Mouse (Mus musculus) CH12.LX (cell line): ENCODE data around the gene Mamstr. TPM values are rescaled to one million over a fixed set of nuclear protein-coding genes. Genes with fewer than 3 reads are reported as not detected.

ENCODE experiments used
- DNase-seq: peaks from one replicate; pipeline ENCODE4 v3.0.0-alpha.2; 2013; ENCODE audit errors: extremely low read depth
- H3K27ac ChIP-seq: 2 replicates; pipeline ENCODE4 v1.5.1; 2012; ENCODE audit warnings: low read depth, mild to moderate bottlenecking, control low read depth, moderate library complexity; ENCODE audit not compliant: insufficient read depth
- H3K27me3 ChIP-seq: replicated peaks from 2 replicates; pipeline ENCODE3; 2012; ENCODE audit warnings: inconsistent platforms
- H3K36me3 ChIP-seq, 2 experiments: replicated peaks in 1 of 2; 2 replicates each; pipeline versions ENCODE3 to v1.6.1; 2012; ENCODE audit warnings: inconsistent platforms in 1 of 2, low read length in 1 of 2, mild to moderate bottlenecking in 1 of 2, mixed read lengths in 1 of 2, moderate library complexity in 1 of 2; ENCODE audit not compliant: control insufficient read depth in 1 of 2, insufficient read depth in 1 of 2
- H3K4me1 ChIP-seq, 2 experiments: 2 replicates each; pipeline ENCODE4 v1.6.1; 2012; ENCODE audit warnings: inconsistent platforms in 1 of 2, moderate library complexity in 1 of 2; ENCODE audit not compliant: insufficient read depth in 2 of 2, control insufficient read depth in 1 of 2
- H3K4me2 ChIP-seq: 2 replicates; pipeline ENCODE4 v1.6.1; 2012; ENCODE audit warnings: low read depth, mild to moderate bottlenecking, control low read depth; ENCODE audit not compliant: poor library complexity, insufficient read depth, severe bottlenecking
- H3K4me3 ChIP-seq, 3 experiments: fragments of 150-350 bp in 1 of 3; sonication (generic) in 1 of 3; replicated peaks in 1 of 3; 2 replicates each; pipeline versions ENCODE3 to v1.5.1; 2011 to 2012; ENCODE audit warnings: low read depth in 2 of 3, low read length in 2 of 3, mild to moderate bottlenecking in 2 of 3, moderate library complexity in 2 of 3, control low read depth in 1 of 3, improper control_type of control experiment in 1 of 3, inconsistent platforms in 1 of 3, mixed read lengths in 1 of 3; ENCODE audit not compliant: poor library complexity in 1 of 3
- H3K79me2 ChIP-seq: replicated peaks from 2 replicates; pipeline ENCODE4 v1.6.1; 2012; ENCODE audit warnings: mild to moderate bottlenecking, moderate library complexity; ENCODE audit not compliant: control insufficient read depth, poor library complexity, insufficient read depth, severe bottlenecking; ENCODE audit errors: extremely low read depth
- H3K9ac ChIP-seq: 2 replicates; pipeline ENCODE4 v1.6.1; 2012; ENCODE audit warnings: low read depth, mild to moderate bottlenecking, control low read depth, moderate library complexity; ENCODE audit not compliant: insufficient read depth
- H3K9me3 ChIP-seq: replicated peaks from 2 replicates; pipeline ENCODE3; 2012; ENCODE audit warnings: low read length, inconsistent platforms, mixed read lengths
- BHLHE40 ChIP-seq: IDR thresholded peaks from 2 replicates; pipeline ENCODE4 v1.6.1; 2011; ENCODE audit warnings: mild to moderate bottlenecking, low read depth, low read length, improper control_type of control experiment
- ELF1 ChIP-seq: IDR thresholded peaks from 2 replicates; pipeline ENCODE4 v1.6.1; 2014; ENCODE audit warnings: low read depth, mild to moderate bottlenecking, inconsistent platforms, low read length, improper control_type of control experiment
- EP300 ChIP-seq: IDR thresholded peaks from 2 replicates; pipeline ENCODE4 v1.6.1; 2011; ENCODE audit warnings: low read length, improper control_type of control experiment
- ETS1 ChIP-seq: conservative IDR thresholded peaks from 2 replicates; pipeline ENCODE4 v1.6.1; 2012; ENCODE audit warnings: low read depth, mild to moderate bottlenecking, inconsistent platforms, low read length, improper control_type of control experiment, moderate library complexity
- HCFC1 ChIP-seq: IDR thresholded peaks from 2 replicates; pipeline ENCODE4 v1.6.1; 2012; ENCODE audit warnings: low read depth, mild to moderate bottlenecking, inconsistent platforms, low read length, improper control_type of control experiment
- IRF4 ChIP-seq: IDR thresholded peaks from 2 replicates; pipeline ENCODE4 v1.6.1; 2014; ENCODE audit warnings: low read depth, mild to moderate bottlenecking, inconsistent platforms, low read length, improper control_type of control experiment
- RAD21 ChIP-seq: IDR thresholded peaks from 2 replicates; pipeline ENCODE4 v1.6.1; 2011; ENCODE audit warnings: low read depth, mild to moderate bottlenecking, low read length, improper control_type of control experiment, moderate library complexity
- TCF12 ChIP-seq: IDR thresholded peaks from 2 replicates; pipeline ENCODE4 v1.6.1; 2014; ENCODE audit warnings: low read depth, mild to moderate bottlenecking, inconsistent platforms, low read length, improper control_type of control experiment
- ZKSCAN1 ChIP-seq: IDR thresholded peaks from 2 replicates; pipeline ENCODE4 v1.6.1; 2012; ENCODE audit warnings: low read depth, inconsistent platforms, low read length, improper control_type of control experiment, borderline replicate concordance
- dilution Hi-C: fragments of 300-500 bp; cut with MboI; formaldehyde crosslinking; loops from 2 replicates; pipeline ENCODE4 v1.14.3; 2020; ENCODE audit warnings: low sequenced_read_pairs; ENCODE audit not compliant: extremely low pct_unique_long_range_greater_than_20kb, extremely low pct_ligation_motif_present
- in situ Hi-C: fragments of 300-500 bp; cut with MboI; formaldehyde crosslinking; loops from 3 replicates; pipeline ENCODE4 v1.14.3; 2019; ENCODE audit warnings: low sequenced_read_pairs, low pct_ligation_motif_present, low pct_unique_long_range_greater_than_20kb, mixed read lengths
- polyA plus RNA-seq: library from polyadenylated mRNA; unstranded; fragments of >175 nt; gene quantifications from 2 replicates; pipeline ENCODE4 v1.2.1, GENCODE M21; 2012; ENCODE audit warnings: low read depth; ENCODE audit not compliant: insufficient read length
- total RNA-seq, 2 experiments: library from RNA; depleted of rRNA; stranded (reverse); fragments of 300-350 nt in 1 of 2; fragments of >200 nt in 1 of 2; gene quantifications; 2 replicates each; pipeline ENCODE4 v1.2.3; 2012 to 2014

Mamstr gene
- total and polyA plus RNA-seq, 3 experiments, result 0.17 to 0.31 TPM; not detected in 1

DNA sequence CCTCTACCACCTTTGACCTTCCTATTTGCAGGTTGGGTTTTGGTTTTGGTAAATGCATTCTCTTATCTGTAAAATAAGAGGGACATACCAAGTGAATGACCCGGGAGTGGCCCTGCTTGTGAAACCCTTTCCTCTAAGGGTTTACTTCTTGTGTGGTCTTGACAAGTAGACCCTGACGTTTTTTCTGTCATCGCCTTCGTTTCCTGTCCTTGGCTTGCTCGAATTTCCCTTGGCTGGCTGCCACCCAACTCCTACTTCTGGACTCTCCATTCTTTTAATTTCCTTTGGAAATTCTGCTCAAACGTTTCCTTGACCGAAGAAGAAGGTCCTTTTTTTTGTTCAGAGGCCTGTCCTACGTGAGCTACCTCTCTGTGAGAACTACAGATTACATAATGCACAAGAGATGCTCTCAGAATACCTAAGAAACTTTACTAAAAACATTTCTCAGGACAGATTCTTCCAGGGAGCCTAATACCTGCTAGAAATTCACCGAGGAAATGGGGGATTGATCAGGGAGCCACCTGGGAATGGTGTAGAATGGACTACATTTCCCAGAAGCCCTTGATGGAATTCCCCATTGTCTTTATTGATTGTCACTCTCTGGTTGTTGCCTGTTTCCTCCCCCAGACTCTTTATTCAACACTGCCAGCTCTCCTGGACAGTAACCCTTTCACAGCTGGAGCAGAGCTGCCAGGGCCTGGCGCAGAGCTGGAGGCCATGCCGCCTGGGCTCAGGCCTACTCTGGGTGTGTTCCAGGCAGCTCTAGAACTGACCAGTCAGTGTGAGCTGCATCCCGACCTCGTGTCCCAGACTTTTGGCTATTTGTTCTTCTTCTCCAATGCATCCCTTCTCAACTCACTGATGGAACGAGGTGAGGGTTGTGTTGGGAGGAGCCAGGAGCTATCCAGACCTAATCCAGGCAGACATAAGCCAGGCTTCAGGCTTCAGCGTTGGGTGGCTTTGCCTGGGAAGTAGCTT lies 3.8 kb upstream of the Mamstr start:
- H3K4me2 ChIP-seq, result no peak overlapping the region
- H3K9ac ChIP-seq, result no peak overlapping the region
- dilution Hi-C loops (no loop called here), in situ Hi-C loops (loop anchor here (5.0 kb wide), 1 partner anchor 46 kb away; the partner anchor contains the start of gene Ntn5)
- H3K79me2 ChIP-seq, result no peaks in the 10 kb centered on the region
- H3K27me3 ChIP-seq, result no peaks in the 10 kb centered on the region
- H3K36me3 ChIP-seq, result peaks cover 0 to 22% of the 10 kb centered on the region in 2 experiments
- H3K4me3 ChIP-seq, result no peak overlapping the region
- H3K9me3 ChIP-seq, result peaks cover 17% of the 10 kb centered on the region
- peaks cover 14 to 66% of the 10 kb centered on the region in 2 experiments for H3K4me1 ChIP-seq
- TF ChIP-seq HCFC1 (peak; percentile 50), ZKSCAN1 (no peak)
- TF ChIP-seq, all 38 proteins: peak for 1
- H3K27ac ChIP-seq, result no peak overlapping the region
- peak; percentile 21 for DNase-seq

DNA sequence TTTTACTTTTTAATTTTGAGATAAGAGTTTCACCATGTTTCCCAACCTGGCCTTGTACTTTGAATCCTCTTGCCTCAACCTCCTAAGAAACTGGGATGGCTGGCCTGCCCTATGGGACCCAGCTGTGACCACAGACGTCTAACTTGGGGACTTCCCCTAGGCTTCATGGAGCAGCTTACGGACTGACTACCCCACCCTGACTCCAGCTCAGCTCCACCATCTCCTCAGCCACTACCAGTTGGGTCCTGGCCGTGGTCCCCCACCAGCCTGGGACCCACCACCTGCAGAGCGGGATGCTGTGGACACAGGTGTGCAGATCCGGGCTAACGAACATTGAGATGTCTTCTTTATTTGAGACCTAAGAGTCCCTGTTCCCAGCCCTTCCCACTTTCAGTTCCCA lies 2.1 kb upstream of the Mamstr start:
- Histone ChIP-seq H3K4me1 (peaks cover 20 to 83% of the 10 kb centered on the region in 2 experiments), H3K9ac (no peak overlapping the region), H3K36me3 (peaks cover 0 to 14% of the 10 kb centered on the region in 2 experiments)
- TF ChIP-seq EP300, result peak; percentile 26; the same call in 1 of the 2 replicates
- TF ChIP-seq RAD21, result no peak
- TF ChIP-seq BHLHE40, result no peak
- TF ChIP-seq ETS1, result peak; percentile 27
- no peak for TF ChIP-seq ELF1
- TF ChIP-seq TCF12, result peak; percentile 39; the same call in 1 of the 2 replicates
- peak; percentile 51; the same call in 1 of the 2 replicates for TF ChIP-seq IRF4
- TF ChIP-seq, all 38 proteins: peak for 4
- no peaks in the 10 kb centered on the region for H3K79me2 ChIP-seq
- in situ Hi-C loops (loop anchor here (5.0 kb wide), 1 partner anchor 45 kb away; the partner anchor contains the start of gene Ntn5), dilution Hi-C loops (no loop called here)
- no peak overlapping the region for H3K4me3 ChIP-seq
- no peaks in the 10 kb centered on the region for H3K27me3 ChIP-seq
- H3K9me3 ChIP-seq, result peaks cover 10% of the 10 kb centered on the region
- H3K27ac ChIP-seq, result no peak overlapping the region
- no peak overlapping the region for H3K4me2 ChIP-seq
- peak; percentile 48 for DNase-seq
